11 mouse cellular contexts compared by ENCODE assay signal in genomic region chr6:128766486-128767254, GRCm38 (mm10). TPM values are rescaled to one million over a fixed set of nuclear protein-coding genes. Genes with fewer than 3 reads are reported as not detected.
DNase-seq lines count a peak whose midpoint lies in the region; TF ChIP-seq lines count a peak whose summit lies in the region.
"Not testable (repeated sequence)": the region's sequence is repeated elsewhere in the genome, so short reads cannot be mapped to it uniquely, and the experiment has no call there.
"Had no signal": no experiment of that assay in that cellular context is flagged by ENCODE, and none has a peak within 500 bp of the region (broad histone marks: within the 10 kb centered on the region; RNA-seq: fewer than 3 reads in every experiment).

No protein-coding gene starts in this region.

- not testable (repeated sequence) for H3K36me3 ChIP-seq in ES-Bruce4 (ENCODE audit: control insufficient read depth, insufficient read depth, low read length, poor library complexity, severe bottlenecking); forebrain, embryonic 10.5 days (replicated peaks)

- not testable (repeated sequence) for TF ChIP-seq POLR2A in ES-Bruce4 (IDR thresholded peaks at IDR 0.05; ENCODE audit: insufficient read depth, low read length)

- not testable (repeated sequence) for H3K9me3 ChIP-seq in ES-Bruce4 (replicated peaks; ENCODE audit: control insufficient read depth, insufficient read depth, low read length, poor library complexity, severe bottlenecking); forebrain, embryonic 10.5 days

- TF ChIP-seq EP300 in ES-Bruce4 (IDR thresholded peaks at IDR 0.05; ENCODE audit: insufficient read depth, low read depth, low read length): not testable (repeated sequence)

- H3K9ac ChIP-seq in ES-Bruce4 (ENCODE audit: low read depth, poor library complexity, severe bottlenecking): not testable (repeated sequence)

- H3K4me3 ChIP-seq in ES-Bruce4 (ENCODE audit: low read depth, low read length); forebrain, embryonic 10.5 days: not testable (repeated sequence)

- not testable (repeated sequence) for H3K27me3 ChIP-seq in ES-Bruce4 (ENCODE audit: control insufficient read depth, insufficient read depth, low read length, poor library complexity, severe bottlenecking); forebrain, embryonic 10.5 days (ENCODE audit: poor library complexity, severe bottlenecking)

- intact Hi-C loops in heart, postnatal 25 days (cut with DNase I): not testable (repeated sequence)

- TF ChIP-seq CTCF in ES-Bruce4 (IDR thresholded peaks at IDR 0.05; ENCODE audit: low read depth, low read length): peak; percentile 51

- 70% methylated on average over 6 of the region's 6 CpGs for WGBS in forebrain, embryonic 10.5 days

- not testable (repeated sequence) for H3K27ac ChIP-seq in ES-Bruce4 (ENCODE audit: insufficient read depth, low read length); forebrain, embryonic 10.5 days

- peak; percentile 44 for DNase-seq in c-Kit-positive CD71-positive TER-119-positive erythroid progenitor cells, embryonic 14.5 days (ENCODE audit: low spot score)
- peak; percentile 48 for DNase-seq in forebrain, embryonic 10.5 days (ENCODE audit: extremely low spot score, low spot score)
- DNase-seq in heart, postnatal 25 days (ENCODE audit: low spot score): peak; percentile 12
- DNase-seq in kidney, postnatal 4 days: peak; percentile 68 to 72
- DNase-seq in lung, postnatal 4 days: peak; percentile 47 to 60
- peak; percentile 28 for DNase-seq in ovary, postnatal 36 days (ENCODE audit: low spot score)
- DNase-seq in thymus, postnatal 14 days: peak; percentile 66

- not testable (repeated sequence) for H3K4me1 ChIP-seq in ES-Bruce4 (ENCODE audit: control insufficient read depth, insufficient read depth, low read length)
- peaks cover 25% of the 10 kb centered on the region for H3K4me1 ChIP-seq in forebrain, embryonic 10.5 days

RNA-seq across cellular contexts. Expression of gene Klrb1c, which starts 22.3 kb away (rescaled TPM):
- not detected in 2 replicates for polyA plus RNA-seq in ES-Bruce4 (2011; ENCODE audit: insufficient read depth, insufficient read length, low read depth, missing spikeins)
- not detected in 2 replicates for polyA plus RNA-seq in forebrain, embryonic 10.5 days (2016; fragmentation: Nextera tagmentation; extraction: Ambion mirVana)
- under 1 TPM in 1 of 2 experiments, not detected in 1; 0.28 TPM for total RNA-seq in heart, postnatal 25 days (2021)
- total RNA-seq: left cerebral cortex, adult 18-20 months had no signal

RNA-seq across cellular contexts. Expression of gene Klrb1, which starts 43.8 kb away (rescaled TPM):
- not detected in 2 replicates for polyA plus RNA-seq in ES-Bruce4 (2011; ENCODE audit: insufficient read depth, insufficient read length, low read depth, missing spikeins)
- polyA plus RNA-seq in forebrain, embryonic 10.5 days (2016; fragmentation: Nextera tagmentation; extraction: Ambion mirVana): not detected in 2 replicates
- not detected for total RNA-seq in heart, postnatal 25 days (2021)
- total RNA-seq: adrenal gland, adult 8-10 months; left cerebral cortex, adult 18-20 months had no signal
- polyA plus RNA-seq: gonadal fat pad, adult 2 months had no signal

RNA-seq across cellular contexts. Expression of gene Gm44511, which starts 59.4 kb away (rescaled TPM):
- polyA plus RNA-seq in ES-Bruce4 (2011; ENCODE audit: insufficient read depth, insufficient read length, low read depth, missing spikeins): not detected in 2 replicates
- not detected in 2 replicates for polyA plus RNA-seq in forebrain, embryonic 10.5 days (2016; fragmentation: Nextera tagmentation; extraction: Ambion mirVana)
- total RNA-seq in heart, postnatal 25 days (2021): not detected
- total RNA-seq: left cerebral cortex, adult 18-20 months had no signal

RNA-seq across cellular contexts. Expression of gene Klrb1b, which starts 59.5 kb away (rescaled TPM):
- not detected in 2 replicates for polyA plus RNA-seq in ES-Bruce4 (2011; ENCODE audit: insufficient read depth, insufficient read length, low read depth, missing spikeins)
- not detected in 2 replicates for polyA plus RNA-seq in forebrain, embryonic 10.5 days (2016; fragmentation: Nextera tagmentation; extraction: Ambion mirVana)
- under 1 TPM in 1 of 2 experiments, not detected in 1; 0.10 TPM for total RNA-seq in heart, postnatal 25 days (2021)
- total RNA-seq: left cerebral cortex, adult 18-20 months had no signal

Comparison
In these comparisons a context has a peak if more than half of its experiments do, and no peak if none do; other contexts are left out.
1. DNase-seq: peak in every context shown above with its lines; median percentile 70 in kidney, postnatal 4 days; 66 in thymus, postnatal 14 days; 54 in lung, postnatal 4 days; 48 in forebrain, embryonic 10.5 days; 44 in c-Kit-positive CD71-positive TER-119-positive erythroid progenitor cells, embryonic 14.5 days; 28 in ovary, postnatal 36 days; 12 in heart, postnatal 25 days.